Mouse (Mus musculus): ENCODE data around the gene Inpp4b. TPM values are rescaled to one million over a fixed set of nuclear protein-coding genes. Genes with fewer than 3 reads are reported as not detected.
A peak's percentile ranks its signal among the peaks of the same experiment; 100 is the strongest.

The Inpp4b gene
- polyA plus RNA-seq, 3 experiments from 2014 or later = 249 to 663 (median 549) TPM

GRCm38 (mm10) chr8:81849976-81850375 is 507.6 kb downstream of the Inpp4b start:
- no peak for ATAC-seq

- no peak for ATAC-seq
Measured at GRCm38 (mm10) chr8:81853184-81853583, 510.8 kb downstream of the Inpp4b start.

- ATAC-seq = peak; percentile 77
Measured at GRCm38 (mm10) chr8:81854543-81854942, 512.2 kb downstream of the Inpp4b start.

GRCm38 (mm10) chr8:81855009-81855408 is 512.7 kb downstream of the Inpp4b start:
- peak; percentile 56 for ATAC-seq

- no peak for ATAC-seq
Measured at GRCm38 (mm10) chr8:81856120-81856519, 513.8 kb downstream of the Inpp4b start.

- no peak for ATAC-seq
Measured at GRCm38 (mm10) chr8:81856608-81857007, 514.3 kb downstream of the Inpp4b start.

- no peak for ATAC-seq
Measured at GRCm38 (mm10) chr8:81858393-81858792, 516.0 kb downstream of the Inpp4b start.

- no peak for ATAC-seq
Measured at GRCm38 (mm10) chr8:81859805-81860204, 517.4 kb downstream of the Inpp4b start.

GRCm38 (mm10) chr8:81861311-81861710 is 519.0 kb downstream of the Inpp4b start:
- ATAC-seq = peak; percentile 13

- ATAC-seq = no peak
Measured at GRCm38 (mm10) chr8:81862738-81863137, 520.4 kb downstream of the Inpp4b start.

GRCm38 (mm10) chr8:81864318-81864717 is 522.0 kb downstream of the Inpp4b start:
- no peak for ATAC-seq

- ATAC-seq = no peak
Measured at GRCm38 (mm10) chr8:81865664-81866063, 523.3 kb downstream of the Inpp4b start.

GRCm38 (mm10) chr8:81867020-81867419 is 524.7 kb downstream of the Inpp4b start:
- ATAC-seq = peak; percentile 67

GRCm38 (mm10) chr8:81870466-81870865 is 528.1 kb downstream of the Inpp4b start:
- ATAC-seq = no peak

- no peak for ATAC-seq
Measured at GRCm38 (mm10) chr8:81880071-81880470, 537.7 kb downstream of the Inpp4b start.

- no peak for ATAC-seq
Measured at GRCm38 (mm10) chr8:81884195-81884594, 541.8 kb downstream of the Inpp4b start.

GRCm38 (mm10) chr8:81888843-81889242 is 546.5 kb downstream of the Inpp4b start:
- peak; percentile 50 for ATAC-seq

- ATAC-seq = no peak
Measured at GRCm38 (mm10) chr8:81893292-81893691, 550.9 kb downstream of the Inpp4b start.

- ATAC-seq = no peak
Measured at GRCm38 (mm10) chr8:81946812-81947211, 604.5 kb downstream of the Inpp4b start.

GRCm38 (mm10) chr8:81953101-81953500 is 610.7 kb downstream of the Inpp4b start:
- ATAC-seq = no peak

GRCm38 (mm10) chr8:81985128-81985665 is 642.8 kb downstream of the Inpp4b start:
- ATAC-seq = no peak

- no peak for ATAC-seq
Measured at GRCm38 (mm10) chr8:81992966-81993365, 650.6 kb downstream of the Inpp4b start.

GRCm38 (mm10) chr8:81996239-81996638 is 653.9 kb downstream of the Inpp4b start:
- ATAC-seq = no peak

- no peak for ATAC-seq
Measured at GRCm38 (mm10) chr8:81996823-81997222, 654.5 kb downstream of the Inpp4b start.

GRCm38 (mm10) chr8:82004158-82004557 is 661.8 kb downstream of the Inpp4b start:
- ATAC-seq = no peak

Data from inflammation-experienced regulatory T-cells, adult 6 months (primary cell).